Mouse (Mus musculus): Measurements from ENCODE around the gene Gm5741.

Gm5741 gene

GRCm38 (mm10) chr8:85067982-85068381, at the start of gene Gm5741:
Gm5741 (minus strand) TSS chr8:85067982.
- TF ChIP-seq GATA4 (IDR thresholded peaks at IDR 0.05; ENCODE audit: insufficient replicate concordance, low read length), result no peak

DNA sequence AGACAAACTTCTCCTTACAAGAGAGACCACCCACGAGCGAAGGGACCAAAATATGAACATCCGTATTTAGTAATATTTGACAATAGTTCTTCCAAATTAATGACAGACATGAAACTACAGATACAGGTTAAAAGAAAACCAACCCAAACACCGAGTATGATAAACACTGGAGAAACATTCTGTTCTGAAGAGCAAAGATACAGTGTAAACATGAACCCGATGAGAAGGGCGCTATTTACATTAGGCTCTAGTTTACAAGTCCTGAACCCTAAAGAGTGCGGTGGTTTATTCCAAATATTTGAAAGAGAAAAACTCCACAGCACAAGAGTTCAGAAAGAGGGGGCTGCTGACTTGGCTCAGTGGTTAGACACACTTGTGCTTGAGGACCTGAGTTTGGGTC, 49.2 kb upstream of the Gm5741 start:
- TF ChIP-seq GATA4 (IDR thresholded peaks at IDR 0.05; ENCODE audit: insufficient replicate concordance, low read length), result no peak

- TF ChIP-seq GATA4 (IDR thresholded peaks at IDR 0.05; ENCODE audit: insufficient replicate concordance, low read length), result no peak
These were observed 47.7 kb upstream of the Gm5741 start for GRCm38 (mm10) chr8:85115501-85115900.

DNA sequence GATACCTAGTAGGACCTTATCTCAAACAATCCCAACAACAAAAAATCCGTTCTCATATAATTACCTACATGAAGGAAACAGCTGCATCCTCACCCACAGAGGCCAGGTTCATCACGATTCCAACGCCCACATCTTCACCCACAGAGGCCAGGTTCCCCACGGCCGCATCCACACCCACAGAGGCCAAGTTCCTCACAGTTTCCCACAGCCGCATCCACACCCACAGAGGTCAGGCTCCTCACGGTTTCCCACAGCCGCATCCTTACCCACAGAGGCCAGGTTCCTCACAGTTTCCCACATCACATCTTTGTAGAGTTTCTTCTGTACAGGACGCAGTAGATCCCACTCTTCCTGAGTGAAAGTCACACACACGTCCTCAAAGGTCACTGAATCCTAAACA, 45.5 kb upstream of the Gm5741 start:
- TF ChIP-seq GATA4 (IDR thresholded peaks at IDR 0.05; ENCODE audit: insufficient replicate concordance, low read length), result no peak

DNA sequence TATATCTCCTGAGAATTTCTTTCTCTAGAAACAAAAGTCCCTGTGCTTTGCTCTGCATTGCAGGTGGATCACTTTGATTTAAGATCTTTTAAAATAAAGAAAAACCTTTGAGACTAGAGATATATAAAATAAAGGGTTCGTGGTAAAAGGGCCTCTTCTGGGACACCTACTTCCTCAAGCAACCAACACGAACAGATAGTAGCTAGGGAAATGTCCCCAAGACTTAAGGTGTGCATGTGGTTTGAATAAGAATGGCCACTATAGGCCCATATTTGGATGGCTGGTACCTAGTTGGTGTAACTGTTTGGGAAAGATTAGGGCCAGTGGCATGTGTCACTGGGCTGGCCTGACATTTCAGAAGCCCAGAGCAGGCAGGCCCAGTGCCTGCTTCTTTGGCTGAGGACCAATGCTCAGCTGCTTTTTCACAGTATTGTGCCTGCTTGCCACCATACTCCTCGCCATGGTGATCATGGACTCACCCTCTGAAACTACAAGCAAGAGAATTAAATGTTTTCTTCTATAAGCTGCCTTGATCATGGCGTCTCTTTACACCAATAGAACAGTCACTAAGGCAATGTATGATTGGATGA, 32.4 kb upstream of the Gm5741 start:
- no peak for TF ChIP-seq GATA4 (IDR thresholded peaks at IDR 0.05; ENCODE audit: insufficient replicate concordance, low read length)

GRCm38 (mm10) chr8:85096850-85097249, 29.1 kb upstream of the Gm5741 start:
- no peak for TF ChIP-seq GATA4 (IDR thresholded peaks at IDR 0.05; ENCODE audit: insufficient replicate concordance, low read length)

GRCm38 (mm10) chr8:85096196-85096595, 28.4 kb upstream of the Gm5741 start:
- TF ChIP-seq GATA4 (IDR thresholded peaks at IDR 0.05; ENCODE audit: insufficient replicate concordance, low read length), result no peak

GRCm38 (mm10) chr8:85095566-85095965, 27.8 kb upstream of the Gm5741 start:
- no peak for TF ChIP-seq GATA4 (IDR thresholded peaks at IDR 0.05; ENCODE audit: insufficient replicate concordance, low read length)

GRCm38 (mm10) chr8:85095051-85095450, 27.3 kb upstream of the Gm5741 start:
- no peak for TF ChIP-seq GATA4 (IDR thresholded peaks at IDR 0.05; ENCODE audit: insufficient replicate concordance, low read length)

GRCm38 (mm10) chr8:85091526-85092090, 23.8 kb upstream of the Gm5741 start:
- no peak for TF ChIP-seq GATA4 (IDR thresholded peaks at IDR 0.05; ENCODE audit: insufficient replicate concordance, low read length)

- TF ChIP-seq GATA4 (IDR thresholded peaks at IDR 0.05; ENCODE audit: insufficient replicate concordance, low read length), result no peak
These were observed 23.1 kb upstream of the Gm5741 start for GRCm38 (mm10) chr8:85090856-85091255.

- no peak for TF ChIP-seq GATA4 (IDR thresholded peaks at IDR 0.05; ENCODE audit: insufficient replicate concordance, low read length)
These were observed 21.0 kb upstream of the Gm5741 start for GRCm38 (mm10) chr8:85088771-85089170.

- TF ChIP-seq GATA4 (IDR thresholded peaks at IDR 0.05; ENCODE audit: insufficient replicate concordance, low read length), result no peak
These were observed 18.5 kb upstream of the Gm5741 start for GRCm38 (mm10) chr8:85086238-85086637.

- no peak for TF ChIP-seq GATA4 (IDR thresholded peaks at IDR 0.05; ENCODE audit: insufficient replicate concordance, low read length)
These were observed 16.9 kb upstream of the Gm5741 start for GRCm38 (mm10) chr8:85084633-85085032.

DNA sequence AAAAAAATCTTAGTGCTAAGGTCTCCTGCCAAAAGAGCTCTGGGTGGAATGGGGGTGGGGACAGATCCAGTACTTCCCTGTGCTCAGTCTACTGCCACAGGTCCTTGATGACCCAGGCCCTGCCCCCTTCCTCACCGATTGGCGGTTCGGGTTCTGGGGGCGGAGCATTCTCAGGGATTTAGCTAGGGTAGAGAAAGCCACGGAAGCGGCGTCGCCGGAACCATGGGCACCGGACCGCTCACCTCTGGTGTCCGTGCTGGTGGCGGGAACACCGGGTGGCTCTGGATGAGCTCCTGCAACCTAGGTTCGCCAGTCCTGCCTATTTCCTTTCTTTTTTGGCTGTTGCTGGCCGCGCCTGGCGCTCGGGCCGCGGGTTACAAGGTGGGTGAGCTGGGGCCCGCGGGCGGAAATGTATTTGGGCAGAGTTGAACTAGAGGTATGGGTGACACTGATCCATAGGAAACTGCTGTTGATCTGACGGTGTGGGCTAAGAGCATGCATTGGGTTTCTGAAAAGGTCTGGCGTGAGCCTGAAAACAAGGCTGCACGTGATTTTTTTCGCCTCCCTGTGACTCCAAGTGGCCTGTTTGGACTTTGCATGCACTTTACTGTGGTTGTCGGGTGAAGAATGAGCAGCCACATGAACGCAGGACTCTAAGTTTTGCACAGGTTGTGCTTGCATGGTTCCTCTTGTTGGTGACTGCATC, 15.5 kb upstream of the Gm5741 start, which contains the start of gene Man2b1:
TSS of gene Man2b1 (plus strand) at position 163 of the 706 bp plus-strand sequence.
- peak; percentile 46; the same call in 1 of the 2 replicates for TF ChIP-seq GATA4 (IDR thresholded peaks at IDR 0.05; ENCODE audit: insufficient replicate concordance, low read length)

- no peak for TF ChIP-seq GATA4 (IDR thresholded peaks at IDR 0.05; ENCODE audit: insufficient replicate concordance, low read length)
These were observed 13.4 kb upstream of the Gm5741 start, which contains the start of gene Wdr83 for GRCm38 (mm10) chr8:85081216-85081555. Wdr83 (minus strand) TSS chr8:85081306.
